Mouse (Mus musculus): Measurements from ENCODE around the gene Urad.

The Urad gene

DNA sequence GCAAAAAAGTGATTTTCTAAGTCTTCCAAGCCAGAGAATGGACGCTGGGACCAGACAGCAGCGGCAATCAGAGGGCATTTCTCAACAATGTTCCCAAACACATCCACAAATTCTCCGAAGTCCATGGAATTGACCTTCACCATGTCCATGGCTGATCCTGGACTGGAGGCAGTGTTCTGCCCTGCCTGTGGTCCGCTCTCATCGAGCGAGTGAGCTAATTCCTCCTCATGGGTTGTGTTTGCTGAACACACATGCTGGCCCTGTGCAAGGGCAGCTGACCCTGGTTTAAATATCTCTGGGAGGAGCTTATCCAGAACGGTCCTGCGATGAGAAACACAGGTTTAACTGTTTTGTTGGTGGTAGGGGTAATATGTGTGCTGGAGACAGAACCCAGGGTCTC is at the start of gene Urad:
TSS of gene Urad (minus strand) at position 258 of the 400 bp plus-strand sequence.
- no peak for DNase-seq

DNA sequence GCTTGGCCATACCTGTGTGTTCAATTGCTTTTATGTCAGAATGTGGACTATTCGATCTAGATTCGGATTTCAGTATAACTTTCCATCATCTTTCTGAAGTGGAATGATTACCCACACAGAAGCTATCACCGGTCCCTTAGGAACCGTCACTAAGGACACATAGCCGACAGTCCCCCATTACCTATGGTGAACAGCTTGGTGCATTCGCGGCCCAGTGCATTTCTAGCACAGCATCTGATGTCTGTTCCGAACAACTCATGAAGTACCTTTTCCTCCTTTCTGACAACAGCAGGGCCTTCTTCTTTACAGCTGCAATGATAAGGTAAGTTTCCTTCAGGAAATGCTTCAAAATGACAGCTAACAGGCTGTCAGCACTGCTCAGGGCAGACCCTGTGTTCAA is 48.0 kb upstream of the Urad start:
- DNase-seq = peak; percentile 30 to 56

DNA sequence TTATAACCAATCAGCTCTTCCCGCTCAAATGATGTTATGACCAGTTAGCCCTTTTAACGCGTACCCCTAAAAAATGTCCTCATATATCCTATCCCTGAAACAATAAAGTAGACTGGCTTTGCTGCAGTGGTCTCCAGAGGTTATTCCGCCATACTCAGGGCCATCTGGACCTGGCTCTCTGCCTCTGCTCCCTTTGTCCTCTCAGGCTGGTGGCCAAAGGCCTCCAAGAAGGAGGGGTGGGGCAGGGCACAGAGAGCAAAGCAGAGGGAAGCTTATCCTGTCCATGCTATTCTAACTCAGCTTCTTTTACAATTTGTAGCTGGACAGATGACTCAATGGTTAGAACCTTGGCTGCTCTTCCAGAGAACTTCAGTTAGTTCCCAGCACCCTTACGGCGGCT is 46.0 kb upstream of the Urad start:
- DNase-seq = peak; percentile 66 to 80

DNA sequence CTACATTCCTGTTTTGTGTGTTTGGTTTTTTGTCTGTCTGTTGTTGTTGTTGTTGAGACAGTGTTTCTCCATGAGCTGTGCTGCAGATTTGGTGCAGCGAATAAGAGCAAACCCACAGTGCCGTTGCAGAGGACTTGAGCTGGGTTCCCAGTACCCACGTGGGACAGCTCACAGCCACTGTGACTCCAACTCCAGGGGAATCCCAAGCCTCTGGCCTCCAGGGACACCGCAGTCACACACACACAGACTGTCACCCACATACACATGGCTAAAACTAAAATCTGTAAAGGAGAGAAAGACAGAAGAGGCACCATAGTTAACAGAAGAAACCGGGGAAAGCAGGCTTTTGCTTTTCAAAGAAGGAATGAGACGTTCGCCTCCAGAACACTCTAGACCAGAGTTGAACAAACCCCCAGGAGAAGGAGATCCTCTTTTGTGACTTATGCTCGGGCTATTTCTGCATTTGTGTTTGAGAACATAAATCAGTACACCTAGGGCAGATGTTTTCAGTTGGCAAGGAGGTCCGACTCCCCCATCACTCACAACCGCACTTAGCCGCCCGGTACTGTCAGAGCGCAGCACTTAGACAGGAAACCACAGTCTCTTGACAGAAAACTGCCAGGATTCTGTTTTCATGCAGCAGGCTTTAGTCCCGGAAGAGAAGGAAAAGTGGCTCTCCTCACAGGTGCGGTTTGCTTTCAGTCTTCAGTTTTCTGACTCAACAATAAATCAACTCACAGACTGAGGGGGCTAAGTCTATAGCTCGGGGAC is 43.9 kb upstream of the Urad start:
- no peak for DNase-seq

DNA sequence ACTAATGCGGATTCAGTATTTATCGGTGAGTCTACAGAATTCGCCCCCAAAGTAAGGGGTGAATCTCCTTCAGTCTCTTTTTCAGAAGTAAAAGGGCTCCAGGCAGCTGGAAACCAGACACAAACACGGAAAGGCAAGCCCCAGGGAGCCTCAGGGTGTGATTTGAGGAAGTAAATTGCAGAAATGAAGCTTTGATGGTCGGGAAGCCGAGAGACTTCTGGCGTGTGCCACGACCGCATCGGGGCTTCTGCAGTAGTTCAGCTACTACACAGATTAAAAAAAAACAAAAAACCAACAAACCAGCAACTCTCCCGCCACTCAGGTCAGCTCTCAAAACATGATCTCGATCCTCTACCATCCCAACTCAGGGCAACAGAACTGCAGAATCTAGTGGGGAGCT is 40.8 kb upstream of the Urad start:
- DNase-seq = no peak

DNA sequence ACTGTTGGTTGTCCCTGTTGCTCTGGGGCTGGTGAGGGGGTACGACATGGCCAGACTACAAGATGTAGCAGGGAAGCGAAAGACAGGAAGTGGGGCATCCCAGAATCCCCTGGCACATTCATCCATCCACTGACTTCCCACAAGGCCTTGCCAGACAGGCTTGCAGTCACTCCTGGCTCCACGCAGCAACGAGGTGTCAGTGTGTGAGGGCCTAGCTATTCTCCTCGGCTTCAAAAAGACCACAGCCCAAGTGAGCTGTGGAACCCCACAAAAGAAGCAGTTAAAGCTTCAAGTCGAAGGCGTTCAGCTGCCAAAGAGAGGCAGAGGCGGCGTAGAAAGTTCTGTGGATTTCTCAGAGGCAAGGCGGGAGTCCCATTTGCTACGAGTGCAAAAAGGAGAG is 36.2 kb upstream of the Urad start:
- no peak for DNase-seq

DNA sequence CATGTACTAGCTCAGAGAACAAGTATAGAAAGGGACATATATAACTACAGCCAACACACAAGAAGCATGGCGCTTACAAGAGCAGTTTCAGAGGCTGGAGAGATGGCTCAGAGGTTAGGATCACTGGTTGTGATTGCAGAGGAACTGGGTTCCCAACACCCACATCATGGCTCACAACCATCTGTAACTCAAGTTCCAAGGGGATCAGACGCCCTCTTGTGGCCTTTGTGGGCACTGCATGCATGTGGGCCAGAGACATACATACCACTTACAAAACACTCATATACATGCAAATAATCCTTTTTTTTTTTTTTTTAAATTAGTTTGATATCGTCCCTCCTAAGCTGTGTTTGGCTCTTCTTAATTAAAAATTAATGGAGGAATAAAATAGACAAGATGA is 35.3 kb upstream of the Urad start:
- peak; percentile 22 to 30 for DNase-seq

DNA sequence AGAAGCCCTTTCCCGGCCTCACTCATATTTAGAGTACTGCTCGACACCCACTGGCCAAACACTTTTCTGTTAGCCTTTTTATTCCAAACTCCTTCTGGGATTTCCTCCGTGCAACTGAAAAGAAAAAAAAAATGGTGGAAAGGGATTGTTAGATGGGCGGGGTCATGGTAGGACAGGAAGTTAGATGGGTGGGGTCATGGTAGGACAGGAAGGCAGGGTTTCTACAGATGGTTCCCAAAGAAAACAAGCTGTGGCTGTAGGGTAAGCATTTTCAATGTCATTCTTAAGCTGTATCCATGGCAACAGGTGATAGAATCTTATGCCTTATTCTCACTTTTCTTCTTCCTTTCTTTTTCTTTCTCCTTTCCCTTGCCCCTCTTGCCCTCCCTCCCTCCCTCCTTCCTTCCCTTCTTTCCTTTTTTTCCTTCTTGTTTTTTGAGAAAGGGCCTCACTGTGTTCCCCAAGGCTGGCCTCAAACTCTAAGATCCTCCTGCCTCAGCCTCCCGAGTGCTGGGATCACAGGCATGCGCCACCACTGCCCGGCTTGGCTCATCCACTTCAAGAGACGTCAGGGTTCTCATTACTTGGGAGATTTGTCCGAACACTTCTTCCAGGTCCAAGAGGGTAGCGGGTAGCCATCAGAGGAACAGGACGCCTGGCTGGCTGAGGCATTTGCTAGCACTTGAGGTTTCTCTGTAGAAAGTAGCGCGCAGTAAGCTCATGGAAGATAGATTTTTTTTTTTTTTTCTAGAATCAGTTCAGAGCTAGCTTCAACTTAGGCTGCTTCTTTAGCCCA is 34.2 kb upstream of the Urad start:
- DNase-seq = no peak

DNA sequence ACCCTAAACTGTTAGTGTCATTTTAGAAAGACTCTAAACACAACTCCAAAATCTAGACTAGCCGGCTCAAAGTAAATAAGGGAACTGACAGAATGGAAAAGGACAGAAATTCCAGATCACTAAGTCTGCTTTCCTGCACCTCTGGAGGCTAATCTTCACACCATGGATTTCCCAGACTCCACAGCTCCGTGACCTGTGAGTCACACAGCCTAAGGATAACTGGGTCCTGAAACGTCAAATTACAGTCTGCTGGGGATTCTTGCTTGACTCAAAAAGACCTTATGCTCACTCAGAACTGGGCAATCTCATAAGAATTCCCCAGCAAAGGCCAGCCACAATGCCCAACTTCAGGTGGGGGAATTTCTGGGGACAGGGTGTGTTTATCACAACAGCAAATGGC is 33.5 kb upstream of the Urad start:
- no peak for DNase-seq

DNA sequence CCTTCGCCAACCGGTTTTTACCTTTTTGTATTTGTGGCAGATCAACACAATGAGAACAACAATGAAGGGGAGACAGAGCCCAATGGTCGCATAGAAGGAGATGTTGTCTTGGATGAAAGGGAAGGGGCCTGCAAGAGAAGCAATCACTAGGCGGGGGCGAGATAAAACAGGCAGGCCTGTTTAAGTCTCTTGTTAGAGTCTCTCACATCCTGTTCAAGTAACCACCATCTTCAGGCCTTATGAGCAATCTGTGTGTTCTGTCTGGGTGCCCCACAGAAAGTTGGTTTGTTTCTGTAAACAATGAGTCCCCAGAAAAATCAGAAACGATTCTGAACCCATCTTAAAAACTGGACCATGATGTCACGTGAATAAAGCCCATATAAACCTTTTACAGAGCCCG is 32.7 kb upstream of the Urad start:
- DNase-seq = no peak

DNA sequence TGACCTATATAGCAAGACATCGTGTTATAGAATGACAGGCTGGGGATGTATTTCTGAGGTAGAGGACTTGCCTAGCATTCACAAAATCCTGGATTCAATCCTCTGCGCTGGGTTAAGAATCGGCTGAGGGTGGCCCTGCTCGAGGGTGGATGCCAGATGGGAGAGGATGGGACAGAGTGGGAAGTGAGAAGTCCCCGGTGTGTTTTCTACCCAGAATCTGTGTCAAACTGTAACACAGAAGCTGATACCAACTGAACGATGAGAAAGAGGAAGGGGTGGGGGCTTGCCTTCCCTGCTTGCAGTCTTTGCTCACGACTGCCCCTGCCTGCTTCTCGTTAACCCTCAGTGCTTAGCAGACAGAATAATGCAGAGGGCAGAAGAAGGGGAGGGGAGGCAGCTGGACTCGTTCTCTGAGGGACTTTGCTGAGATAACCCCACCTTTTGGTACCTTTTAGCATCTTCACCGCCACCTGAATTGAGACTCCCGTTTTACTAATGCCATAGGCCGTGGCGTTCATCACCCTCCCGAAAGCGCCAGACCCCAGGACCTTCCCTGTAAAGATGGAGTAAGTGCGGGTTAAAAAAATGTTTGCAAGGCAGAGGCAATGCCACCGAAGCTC is 32.0 kb upstream of the Urad start:
- no peak for DNase-seq

DNA sequence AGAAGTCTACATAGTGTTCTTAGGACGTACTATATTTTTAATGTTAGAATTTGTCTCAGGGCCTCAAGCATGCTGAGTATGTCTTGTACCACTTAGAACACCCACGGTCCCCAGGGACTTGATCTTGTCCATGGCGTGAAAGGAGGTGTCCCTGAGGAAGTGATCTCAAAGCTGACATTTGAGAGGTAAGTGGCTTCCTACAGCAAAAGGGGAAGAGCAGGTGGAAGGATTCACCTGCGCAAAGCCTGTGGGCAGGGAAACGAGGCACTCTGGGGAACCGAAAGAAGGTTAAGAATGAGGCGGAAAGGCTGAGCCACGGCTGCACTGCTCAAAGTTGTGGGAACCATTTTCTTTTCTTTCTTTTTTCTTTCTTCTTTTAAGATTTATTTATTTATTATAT is 29.7 kb upstream of the Urad start:
- no peak for DNase-seq

DNA sequence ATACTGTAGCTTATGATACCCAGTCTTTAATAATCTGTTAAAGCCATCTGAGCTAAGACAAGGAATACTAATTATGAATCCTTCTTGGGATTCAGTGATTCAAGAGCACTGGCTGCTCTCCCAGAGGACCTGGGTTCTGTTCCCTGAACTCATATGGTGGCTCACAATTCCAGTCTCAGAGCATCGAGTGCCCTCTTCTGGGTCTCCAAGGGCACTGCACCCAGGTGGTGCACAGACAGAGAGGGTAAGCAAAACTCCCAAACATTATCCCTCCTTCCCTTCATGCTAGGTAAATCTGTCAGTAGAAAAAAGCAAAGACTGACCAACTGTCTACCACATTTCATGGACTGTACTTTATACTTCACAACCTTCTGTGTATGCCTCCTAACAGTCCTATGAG is 23.7 kb upstream of the Urad start:
- no peak for DNase-seq

DNA sequence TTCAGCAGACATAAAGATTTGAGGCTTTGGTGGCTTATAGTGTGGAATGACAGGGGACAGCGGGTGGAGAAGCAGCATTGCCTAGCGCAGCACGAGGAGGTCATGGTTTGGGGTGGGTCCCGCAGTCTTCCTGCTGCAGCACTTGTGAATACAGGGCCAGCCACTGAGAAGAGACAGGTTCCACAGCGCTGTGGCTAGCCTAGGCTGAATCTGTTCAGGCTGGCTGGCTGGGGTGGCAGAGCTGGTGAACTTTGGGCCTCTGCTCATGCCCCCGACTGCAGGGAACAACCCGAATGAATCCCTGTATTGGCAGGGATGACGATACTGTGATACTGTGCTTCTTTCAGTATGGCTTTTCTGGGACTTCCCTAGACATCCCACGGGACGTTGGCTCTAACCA is 21.7 kb upstream of the Urad start:
- DNase-seq = no peak

DNA sequence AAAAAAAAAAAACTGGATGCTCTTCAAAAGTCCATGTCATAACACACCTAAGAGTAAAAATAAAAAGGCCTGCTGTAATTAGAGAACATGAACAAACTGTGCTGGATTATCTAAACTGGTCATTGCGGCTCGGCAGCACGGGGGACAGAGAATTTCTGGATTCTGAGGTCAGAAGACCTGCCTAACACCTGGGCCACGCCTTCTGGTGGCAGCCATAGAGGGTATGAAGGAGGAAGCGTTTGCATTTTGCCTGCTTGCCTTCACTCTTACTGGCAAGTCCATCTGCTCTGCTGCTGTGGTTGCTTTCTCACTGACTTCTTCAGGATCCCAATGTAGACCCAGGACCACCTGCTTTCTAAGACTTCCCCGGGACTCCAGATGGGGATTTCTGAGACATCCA is 20.7 kb upstream of the Urad start:
- DNase-seq = no peak

DNA sequence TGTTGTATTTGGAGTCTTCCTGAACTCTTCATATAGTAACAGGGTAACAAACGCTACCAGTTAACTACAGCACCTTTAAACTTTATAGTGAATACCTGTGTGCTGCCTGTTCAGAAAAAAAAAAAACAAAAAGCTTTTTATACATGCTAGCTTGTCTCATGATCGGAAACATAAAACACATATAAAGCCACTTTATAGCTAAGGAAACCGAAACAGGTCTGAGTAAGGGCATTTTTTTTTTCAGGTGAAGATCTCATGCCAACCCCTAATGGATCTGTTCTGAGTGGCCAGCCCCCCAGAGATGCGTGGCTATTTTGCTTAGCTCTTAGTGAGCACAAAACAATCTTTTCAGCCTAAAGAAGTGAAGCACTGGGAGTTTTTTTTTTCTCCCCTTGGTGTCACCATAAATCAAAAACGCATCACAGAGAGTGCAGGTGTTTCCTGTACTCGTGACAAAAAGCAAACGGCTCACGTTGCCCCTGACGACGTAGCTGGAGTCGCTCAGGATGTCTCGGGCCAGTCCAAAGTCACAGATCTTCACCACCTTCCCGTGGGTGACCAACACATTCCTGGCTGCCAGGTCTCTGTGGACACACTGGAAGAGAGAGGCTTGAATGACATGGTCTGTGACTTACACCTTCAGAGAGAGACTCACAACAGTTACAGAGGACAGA is 18.6 kb upstream of the Urad start:
- DNase-seq = no peak

DNA sequence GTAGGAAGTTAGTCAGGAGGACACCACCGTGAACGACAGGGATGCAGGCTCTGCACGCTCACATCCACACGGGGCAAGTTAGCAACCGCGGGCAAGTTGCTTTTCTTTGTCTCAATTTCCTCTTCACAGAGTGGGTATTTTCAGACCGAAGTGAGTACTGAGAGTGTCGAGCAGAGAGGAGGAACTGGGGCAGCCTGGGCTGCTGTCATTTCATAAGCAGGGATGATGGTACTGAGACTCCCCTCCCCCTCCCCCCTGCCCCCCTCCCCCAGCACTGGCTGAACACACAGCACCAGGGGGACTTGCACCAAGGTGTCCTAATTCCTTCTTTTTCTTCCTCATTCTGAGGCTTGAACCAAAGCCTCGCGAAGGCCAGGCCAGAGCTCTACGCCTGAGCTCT is 17.3 kb upstream of the Urad start:
- DNase-seq = no peak

DNA sequence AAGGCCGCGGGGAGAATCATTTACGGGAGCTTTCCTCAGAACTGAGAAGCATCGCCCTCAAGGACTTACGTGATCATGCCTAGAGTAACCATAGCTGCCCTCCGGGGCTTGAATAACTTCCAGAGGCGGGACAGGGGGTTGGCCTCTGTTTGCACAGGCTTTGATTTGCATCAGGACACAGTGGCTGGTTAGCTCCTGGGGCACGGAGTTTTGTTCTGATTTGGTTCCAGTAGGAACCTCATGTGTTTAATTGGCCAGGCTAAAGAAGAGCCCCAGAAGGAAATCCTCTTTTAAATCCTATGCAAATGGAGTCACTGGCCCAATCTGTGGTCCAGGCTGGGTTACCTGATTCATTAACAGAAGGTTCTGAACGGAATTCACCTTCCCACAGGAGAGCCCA is 16.7 kb upstream of the Urad start:
- DNase-seq = no peak

DNA sequence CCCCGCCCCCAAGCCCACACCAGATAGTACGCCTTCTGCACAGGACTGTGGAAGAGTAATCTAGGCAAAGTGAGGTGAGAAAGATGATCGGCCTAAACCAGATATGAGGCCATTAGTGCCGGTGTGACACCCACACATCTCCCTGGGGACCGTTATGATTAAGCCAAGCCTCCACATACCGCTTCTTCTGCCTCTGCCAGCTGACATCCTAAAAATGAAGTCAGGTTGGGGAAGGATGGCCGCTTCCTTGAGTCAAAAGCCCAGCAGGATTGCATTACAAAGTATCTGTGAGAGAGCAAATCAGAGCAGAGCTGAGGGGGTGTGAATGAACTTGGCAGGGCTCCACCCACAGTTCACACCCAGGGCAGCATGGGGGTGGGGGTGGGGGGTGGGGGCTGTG is 10.5 kb upstream of the Urad start:
- DNase-seq = no peak

DNA sequence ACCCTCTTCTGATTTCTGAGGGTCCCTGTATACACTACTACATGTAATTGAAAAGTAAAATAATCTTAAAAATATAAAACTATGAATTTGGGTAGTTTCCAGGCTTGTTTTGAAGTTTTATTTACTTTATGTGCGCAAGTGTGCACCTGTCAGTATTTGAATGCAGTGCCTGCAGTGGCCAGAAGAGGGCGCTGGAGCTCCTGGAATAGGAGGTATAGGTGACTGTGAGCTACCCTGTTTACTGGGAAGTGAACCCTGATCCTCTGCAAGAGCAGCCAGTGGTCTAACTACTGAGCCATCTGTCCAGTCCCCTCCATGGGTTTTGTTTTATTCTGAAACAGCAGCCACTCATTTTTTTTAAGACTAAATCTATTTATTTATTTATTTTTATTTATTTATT is 9.3 kb upstream of the Urad start:
- peak; percentile 77 to 81 for DNase-seq

DNA sequence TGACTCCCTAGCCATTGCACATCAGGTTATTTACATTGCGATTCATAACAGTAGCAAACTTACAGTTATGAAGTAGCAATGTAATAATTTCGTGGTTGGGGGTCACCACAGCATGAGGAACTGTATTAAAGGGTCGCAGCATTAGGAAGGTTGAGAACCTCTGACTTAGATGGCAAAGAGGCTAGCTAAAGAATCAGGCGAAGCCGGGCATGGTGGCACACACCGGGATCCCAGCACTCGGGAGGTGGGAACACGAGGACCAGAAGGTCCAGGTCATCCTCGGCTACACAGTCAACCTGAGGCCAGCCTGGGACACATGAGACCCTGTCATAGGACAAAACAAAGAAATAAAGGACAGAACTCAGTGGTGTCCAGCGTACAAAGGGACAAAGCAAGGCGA is 7.7 kb upstream of the Urad start:
- no peak for DNase-seq

DNA sequence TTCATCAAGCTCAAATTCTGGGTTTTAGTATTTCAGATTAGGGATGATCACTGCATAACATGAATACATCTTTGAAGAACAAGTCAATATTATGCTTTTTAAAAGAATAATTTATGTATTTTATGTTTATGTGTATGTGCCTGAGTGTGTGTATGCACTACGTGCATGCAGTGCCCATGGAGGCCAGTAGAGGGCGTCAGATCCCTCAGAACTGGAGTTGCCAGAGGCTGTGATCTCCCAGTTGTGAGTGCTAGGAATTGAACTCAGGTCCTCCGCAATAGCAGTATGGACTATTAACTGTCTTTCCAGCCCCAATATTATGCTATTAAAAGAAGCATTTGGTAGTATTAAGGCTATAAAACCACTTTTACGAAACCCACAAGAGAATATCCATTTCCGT is 5.4 kb upstream of the Urad start:
- DNase-seq = no peak

DNA sequence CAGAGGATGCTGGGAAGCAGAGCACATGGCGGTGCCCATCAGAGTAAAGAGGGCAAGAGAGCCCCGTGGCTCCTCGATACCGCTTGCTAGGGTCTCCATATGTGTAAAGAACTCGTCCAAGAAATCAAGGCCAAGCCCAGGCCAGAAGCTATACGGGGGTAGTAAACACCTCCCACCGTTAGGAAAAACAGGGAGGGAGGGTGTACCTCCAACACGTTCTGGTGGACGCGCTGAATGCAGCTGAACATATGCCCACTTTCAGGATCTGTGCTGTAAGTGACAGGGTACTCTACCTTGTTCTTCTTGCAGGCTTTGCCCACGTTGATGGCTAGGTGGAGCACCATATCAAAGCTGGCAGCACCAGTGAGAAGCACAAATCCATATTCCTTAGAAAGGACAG is 3.7 kb upstream of the Urad start:
- DNase-seq = no peak
